28 mouse cellular contexts compared by ENCODE assay signal in the genomic region with DNA sequence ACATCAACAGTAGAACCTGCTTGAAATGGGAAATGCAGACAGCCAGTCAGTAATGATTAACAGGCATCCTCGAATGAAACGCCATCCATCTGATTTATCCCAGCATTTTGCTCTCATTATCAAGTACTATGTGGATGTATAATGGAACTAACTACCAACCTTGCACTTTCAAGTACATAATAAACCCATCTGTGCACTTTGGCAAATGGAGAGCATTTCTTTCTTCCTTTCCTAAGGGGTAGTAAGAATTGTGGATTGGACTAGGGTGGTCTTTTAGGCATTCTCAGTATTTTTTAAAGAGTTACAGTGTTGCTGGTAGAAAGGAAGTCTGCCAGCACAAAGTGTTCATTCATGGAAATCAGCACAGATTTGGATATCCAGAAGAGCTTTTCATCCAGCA. TPM values are rescaled to one million over a fixed set of nuclear protein-coding genes. Genes with fewer than 3 reads are reported as not detected.
"Had no signal": no experiment of that assay in that cellular context is flagged by ENCODE, and none has a peak within 500 bp of the region (broad histone marks: within the 10 kb centered on the region; RNA-seq: fewer than 3 reads in every experiment).

No protein-coding gene starts in this region.

- H3K4me2 ChIP-seq: heart, embryonic 11.5 days; heart, embryonic 13.5 days; heart, embryonic 15.5 days; hindbrain, embryonic 13.5 days; hindbrain, embryonic 15.5 days; limb, embryonic 13.5 days; limb, embryonic 15.5 days; liver, embryonic 12.5 days had no signal

- H3K27ac ChIP-seq: gastrocnemius, adult 2 months; heart, adult 2 months; heart, embryonic 13.5 days; heart, embryonic 15.5 days; hindbrain, embryonic 13.5 days; hindbrain, embryonic 15.5 days; hindbrain, postnatal 0 days; layer of hippocampus, adult 2 months; left cerebral cortex, adult 2 months; limb, embryonic 13.5 days; limb, embryonic 15.5 days; liver, embryonic 12.5 days; liver, embryonic 14.5 days had no signal

- DNase-seq: gastrocnemius, adult 2 months; gastrocnemius, postnatal 10 days; gastrocnemius, postnatal 25 days; heart, adult 2 months; heart, postnatal 14 days; heart, postnatal 36 days; kidney, adult 11 months; kidney, adult 8-10 months; kidney, postnatal 10 days; kidney, postnatal 25 days; kidney, postnatal 4 days; left cerebral cortex, postnatal 4 days had no signal

- ATAC-seq: hindbrain, postnatal 0 days; intestine, embryonic 16.5 days; liver, embryonic 12.5 days had no signal

- H3K4me3 ChIP-seq: gastrocnemius, adult 2 months; heart, adult 2 months; heart, embryonic 13.5 days; heart, embryonic 15.5 days; hindbrain, embryonic 13.5 days; hindbrain, embryonic 15.5 days; layer of hippocampus, adult 2 months; left cerebral cortex, adult 2 months; limb, embryonic 13.5 days; limb, embryonic 15.5 days; liver, embryonic 12.5 days had no signal

- H3K27me3 ChIP-seq: heart, embryonic 13.5 days; heart, embryonic 15.5 days; hindbrain, embryonic 13.5 days; hindbrain, embryonic 15.5 days; limb, embryonic 13.5 days; limb, embryonic 15.5 days; liver, embryonic 12.5 days had no signal

- H3K36me3 ChIP-seq: heart, embryonic 13.5 days; heart, embryonic 15.5 days; hindbrain, embryonic 13.5 days; hindbrain, embryonic 15.5 days; limb, embryonic 13.5 days; limb, embryonic 15.5 days; liver, embryonic 12.5 days had no signal

- H3K9ac ChIP-seq: heart, embryonic 13.5 days; heart, embryonic 15.5 days; hindbrain, embryonic 13.5 days; hindbrain, embryonic 15.5 days; limb, embryonic 13.5 days; limb, embryonic 15.5 days; liver, embryonic 12.5 days; liver, embryonic 14.5 days had no signal

- H3K9me3 ChIP-seq: heart, embryonic 13.5 days; heart, embryonic 15.5 days; hindbrain, embryonic 13.5 days; hindbrain, embryonic 15.5 days; limb, embryonic 13.5 days; limb, embryonic 15.5 days; liver, embryonic 12.5 days had no signal

- H3K4me1 ChIP-seq: heart, embryonic 13.5 days; heart, embryonic 15.5 days; hindbrain, embryonic 13.5 days; hindbrain, embryonic 15.5 days; limb, embryonic 13.5 days; limb, embryonic 15.5 days; liver, embryonic 12.5 days had no signal

RNA-seq across cellular contexts. Expression of a gene that starts 26.7 kb away (rescaled TPM):
- total RNA-seq: granulocyte monocyte progenitor cell, adult 5-6 weeks; hematopoietic stem cell, adult 5-6 weeks; liver, adult 2 months had no signal
- polyA plus RNA-seq: liver, adult 2 months had no signal
